Mouse (Mus musculus): ENCODE data around the gene Casr. TPM values are rescaled to one million over a fixed set of nuclear protein-coding genes. Genes with fewer than 3 reads are reported as not detected.

Casr gene
- polyA plus RNA-seq, 1 experiment from 2014 or later, result 0.10 TPM

DNA sequence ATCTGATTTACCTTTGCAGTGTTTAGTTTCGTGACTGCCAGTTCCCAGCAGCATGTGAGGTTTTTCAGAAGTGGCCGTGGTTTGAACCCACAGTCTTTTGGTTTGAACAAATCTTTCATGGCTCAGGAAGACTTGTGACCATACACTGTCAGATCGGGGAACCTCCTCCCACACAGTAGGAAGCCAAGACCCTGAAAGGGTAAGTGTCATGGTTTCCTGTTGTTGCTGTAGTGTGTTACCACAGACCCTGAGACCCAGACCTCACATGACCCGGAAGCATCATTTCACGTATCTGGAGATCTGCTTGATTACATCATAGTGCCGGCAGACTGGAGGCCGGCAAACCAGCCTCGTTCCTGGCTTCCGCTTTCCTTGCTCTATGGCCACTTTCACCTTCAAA is 85.1 kb downstream of the Casr start:
- Histone ChIP-seq H3K27ac (replicated peaks) (no peak overlapping the region), H3K36me3 (ENCODE audit: control insufficient read depth, insufficient read depth, low read length) (no peaks in the 10 kb centered on the region), H3K4me3 (ENCODE audit: low read depth, low read length) (no peak overlapping the region), H3K9me3 (ENCODE audit: control insufficient read depth, low read length) (no peaks in the 10 kb centered on the region), H3K4me2 (replicated peaks; ENCODE audit: low read depth) (no peak overlapping the region), H3K9ac (ENCODE audit: low read length) (no peak overlapping the region), H3K27me3 (ENCODE audit: control insufficient read depth, insufficient read depth, low read length) (no peaks in the 10 kb centered on the region), H3K4me1 (replicated peaks; ENCODE audit: control insufficient read depth, insufficient read depth) (no peaks in the 10 kb centered on the region)
- TF ChIP-seq EP300 (optimal IDR thresholded peaks at IDR 0.05) (no peak), CTCF (IDR thresholded peaks at IDR 0.05; ENCODE audit: low read depth) (no peak)
- DNase-seq (ENCODE audit: low spot score), result no peak
- no peak for ATAC-seq (ENCODE audit: low FRiP score, low TSS enrichment)
- WGBS, result 70% methylated on average over 9 of the region's 9 CpGs

DNA sequence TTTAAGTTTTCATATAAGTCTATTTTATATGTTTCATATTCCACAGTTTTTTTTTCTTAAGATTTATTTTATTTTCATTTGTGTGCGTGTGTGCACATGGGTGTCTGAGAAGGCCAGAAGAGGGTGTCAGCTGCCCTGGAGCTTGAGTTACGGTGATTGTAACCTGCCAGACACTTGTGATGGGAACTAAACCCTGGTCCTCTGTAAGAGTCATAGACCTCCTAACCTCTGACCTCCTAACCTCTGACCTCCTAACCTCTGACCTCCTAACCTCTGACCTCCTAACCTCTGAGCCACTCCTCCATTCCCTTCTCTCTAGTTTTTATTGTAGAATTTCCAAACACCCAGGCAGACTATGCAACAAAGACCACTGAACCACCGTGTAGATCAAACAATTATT is 86.4 kb downstream of the Casr start:
- Histone ChIP-seq H3K4me2 (replicated peaks; ENCODE audit: low read depth) (no peak overlapping the region), H3K27ac (replicated peaks) (no peak overlapping the region), H3K4me1 (replicated peaks; ENCODE audit: control insufficient read depth, insufficient read depth) (no peaks in the 10 kb centered on the region), H3K4me3 (ENCODE audit: low read depth, low read length) (no peak overlapping the region), H3K9me3 (ENCODE audit: control insufficient read depth, low read length) (no peaks in the 10 kb centered on the region), H3K27me3 (ENCODE audit: control insufficient read depth, insufficient read depth, low read length) (no peaks in the 10 kb centered on the region), H3K36me3 (ENCODE audit: control insufficient read depth, insufficient read depth, low read length) (no peaks in the 10 kb centered on the region), H3K9ac (ENCODE audit: low read length) (no peak overlapping the region)
- TF ChIP-seq CTCF (IDR thresholded peaks at IDR 0.05; ENCODE audit: low read depth), result no peak
- no peak for TF ChIP-seq EP300 (optimal IDR thresholded peaks at IDR 0.05)
- DNase-seq (ENCODE audit: low spot score) (no peak), ATAC-seq (ENCODE audit: low FRiP score, low TSS enrichment) (no peak)
- WGBS, result 86% methylated on average over 3 of the region's 3 CpGs

DNA sequence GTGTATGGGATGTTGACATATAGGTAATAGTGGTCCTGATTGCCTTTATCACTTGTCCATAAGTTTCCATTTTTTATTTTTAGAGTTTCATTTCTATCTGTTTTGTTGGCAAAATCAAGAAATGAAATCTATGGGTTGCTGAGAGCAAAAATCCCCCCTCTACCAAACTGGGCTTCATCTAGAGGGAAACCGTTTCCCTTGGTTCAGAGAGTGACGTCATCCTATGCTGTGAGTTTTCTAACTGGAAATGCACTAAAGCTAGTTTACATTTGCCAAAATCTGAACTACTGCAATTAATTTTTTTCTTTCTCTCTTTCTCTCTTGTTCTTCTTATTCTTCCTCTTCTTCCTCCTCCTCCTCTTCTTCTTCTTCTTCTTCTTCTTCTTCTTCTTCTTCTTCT is 87.1 kb downstream of the Casr start:
- H3K27me3 ChIP-seq (ENCODE audit: control insufficient read depth, insufficient read depth, low read length), result no peaks in the 10 kb centered on the region
- no peak overlapping the region for H3K27ac ChIP-seq (replicated peaks)
- H3K4me3 ChIP-seq (ENCODE audit: low read depth, low read length), result no peak overlapping the region
- no peaks in the 10 kb centered on the region for H3K9me3 ChIP-seq (ENCODE audit: control insufficient read depth, low read length)
- 84% methylated on average over 2 of the region's 2 CpGs for WGBS
- H3K9ac ChIP-seq (ENCODE audit: low read length), result no peak overlapping the region
- no peak overlapping the region for H3K4me2 ChIP-seq (replicated peaks; ENCODE audit: low read depth)
- TF ChIP-seq EP300 (optimal IDR thresholded peaks at IDR 0.05), result no peak
- TF ChIP-seq CTCF (IDR thresholded peaks at IDR 0.05; ENCODE audit: low read depth), result no peak
- no peak for DNase-seq (ENCODE audit: low spot score)
- no peak for ATAC-seq (ENCODE audit: low FRiP score, low TSS enrichment)
- H3K4me1 ChIP-seq (replicated peaks; ENCODE audit: control insufficient read depth, insufficient read depth), result no peaks in the 10 kb centered on the region
- H3K36me3 ChIP-seq (ENCODE audit: control insufficient read depth, insufficient read depth, low read length), result no peaks in the 10 kb centered on the region

DNA sequence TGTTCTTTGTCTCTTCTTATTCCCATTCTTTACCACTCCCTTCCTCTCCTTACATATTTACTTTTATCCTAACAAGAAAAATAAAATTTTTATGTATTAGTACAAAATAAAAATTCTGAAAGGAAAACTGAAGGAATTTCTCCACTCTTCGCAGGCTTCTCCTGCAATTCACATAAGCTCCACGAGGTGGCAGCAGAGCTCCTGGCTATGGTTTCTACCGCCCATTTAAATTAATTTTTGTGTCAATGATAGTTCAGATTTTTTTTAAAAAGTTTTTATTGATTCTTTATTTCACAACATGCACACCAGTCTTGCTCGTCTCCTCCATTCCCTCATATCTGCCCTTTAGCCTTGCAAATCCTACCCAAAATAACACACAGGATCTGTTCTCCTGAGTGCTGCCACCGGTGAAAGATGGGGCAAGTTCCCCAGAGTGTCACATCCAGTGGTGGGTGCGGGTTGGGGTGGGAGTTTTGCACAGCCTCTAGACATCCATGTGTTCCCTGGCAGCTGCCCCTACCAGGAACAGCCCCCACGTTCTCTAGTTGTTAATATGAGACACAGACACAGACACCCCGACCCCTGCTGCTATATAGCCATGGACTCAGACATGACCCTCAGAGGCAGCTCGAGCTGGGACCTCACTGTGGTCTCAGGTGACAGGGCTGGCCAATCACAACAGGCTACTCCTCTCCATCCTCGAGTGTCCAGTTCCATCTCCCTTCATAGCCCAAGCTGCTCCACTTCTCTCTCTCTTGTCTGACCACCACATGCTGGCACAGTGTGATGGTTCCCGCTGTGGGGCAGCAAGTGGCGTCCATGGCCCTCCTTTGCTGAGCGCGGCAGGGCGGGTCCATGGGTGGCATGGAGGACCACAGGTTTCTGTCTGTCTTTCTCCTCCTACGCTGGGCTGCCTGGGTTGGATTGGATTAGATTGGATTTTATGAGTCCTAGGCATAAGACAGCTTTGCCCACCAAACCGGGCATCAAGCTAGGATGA is 88.4 kb downstream of the Casr start:
- ATAC-seq (ENCODE audit: low FRiP score, low TSS enrichment) (no peak), DNase-seq (ENCODE audit: low spot score) (no peak)
- WGBS, result 54% methylated on average over 17 of the region's 17 CpGs
- TF ChIP-seq CTCF (IDR thresholded peaks at IDR 0.05; ENCODE audit: low read depth), result peak; percentile 85
- no peak for TF ChIP-seq EP300 (optimal IDR thresholded peaks at IDR 0.05)
- Histone ChIP-seq H3K4me2 (replicated peaks; ENCODE audit: low read depth) (no peak overlapping the region), H3K9me3 (ENCODE audit: control insufficient read depth, low read length) (no peaks in the 10 kb centered on the region), H3K36me3 (ENCODE audit: control insufficient read depth, insufficient read depth, low read length) (no peaks in the 10 kb centered on the region), H3K27ac (replicated peaks) (no peak overlapping the region), H3K9ac (ENCODE audit: low read length) (no peak overlapping the region), H3K4me1 (replicated peaks; ENCODE audit: control insufficient read depth, insufficient read depth) (no peaks in the 10 kb centered on the region), H3K27me3 (ENCODE audit: control insufficient read depth, insufficient read depth, low read length) (no peaks in the 10 kb centered on the region), H3K4me3 (ENCODE audit: low read depth, low read length) (no peak overlapping the region)

DNA sequence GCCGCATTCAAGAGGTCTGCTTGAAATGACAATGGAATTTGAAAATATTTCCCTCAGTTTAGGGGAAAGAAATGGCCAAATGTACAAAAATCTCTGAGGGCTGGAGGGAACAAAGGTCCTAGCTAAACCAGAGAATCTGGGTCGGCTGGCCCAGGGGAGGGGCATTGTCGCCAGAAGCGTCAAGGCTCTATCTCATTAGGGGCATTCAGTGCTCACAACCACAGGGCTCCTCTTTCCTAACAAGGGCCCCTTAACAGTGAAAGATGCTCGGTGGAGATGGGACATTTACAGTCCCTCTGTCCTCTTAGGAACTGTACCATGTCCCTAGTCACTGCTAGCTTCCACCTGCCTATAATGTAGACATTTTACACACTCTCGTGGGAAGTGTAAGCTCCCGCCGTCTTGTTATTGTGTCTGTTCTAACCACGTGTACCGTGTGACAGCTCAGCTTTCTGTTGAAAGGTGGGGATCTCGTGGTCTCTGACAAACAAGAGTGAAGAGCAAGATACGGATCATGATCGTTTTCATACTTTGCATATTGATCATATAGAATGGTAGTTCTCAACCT is 90.8 kb downstream of the Casr start:
- H3K9ac ChIP-seq (ENCODE audit: low read length), result no peak overlapping the region

More for the DNA sequence above, 90.8 kb downstream of the Casr start:
- Histone ChIP-seq H3K9me3 (ENCODE audit: control insufficient read depth, low read length) (no peaks in the 10 kb centered on the region), H3K36me3 (ENCODE audit: control insufficient read depth, insufficient read depth, low read length) (no peaks in the 10 kb centered on the region), H3K27me3 (ENCODE audit: control insufficient read depth, insufficient read depth, low read length) (no peaks in the 10 kb centered on the region), H3K4me3 (ENCODE audit: low read depth, low read length) (no peak overlapping the region), H3K4me2 (replicated peaks; ENCODE audit: low read depth) (no peak overlapping the region), H3K4me1 (replicated peaks; ENCODE audit: control insufficient read depth, insufficient read depth) (no peaks in the 10 kb centered on the region), H3K27ac (replicated peaks) (no peak overlapping the region)
- TF ChIP-seq EP300 (optimal IDR thresholded peaks at IDR 0.05) (no peak), CTCF (IDR thresholded peaks at IDR 0.05; ENCODE audit: low read depth) (no peak)
- no peak for DNase-seq (ENCODE audit: low spot score)
- no peak for ATAC-seq (ENCODE audit: low FRiP score, low TSS enrichment)
- 56% methylated on average over 13 of the region's 13 CpGs for WGBS

All from stomach, postnatal 0 days (tissue).